In genomic region chr12:55493381-55493780, GRCm38 (mm10) we compare ENCODE assay signal across 7 mouse cellular contexts. TPM values are rescaled to one million over a fixed set of nuclear protein-coding genes. Genes with fewer than 3 reads are reported as not detected.
DNase-seq lines count a peak whose midpoint lies in the region; ATAC-seq and TF ChIP-seq lines count a peak whose summit lies in the region.

No protein-coding gene starts in this region.

- no peaks in the 10 kb centered on the region for H3K27me3 ChIP-seq in megakaryocyte, embryonic 14.5 days (replicated peaks)
- H3K27me3 ChIP-seq in heart, embryonic 12.5 days (replicated peaks): no peaks in the 10 kb centered on the region
- 0 out of 2 replicates have a peak, but pooled peaks cover 6% of the 10 kb centered on the region for H3K27me3 ChIP-seq in liver, embryonic 12.5 days (replicated peaks)
- no peaks in the 10 kb centered on the region for H3K27me3 ChIP-seq in stomach, postnatal 0 days (ENCODE audit: control insufficient read depth, insufficient read depth, low read length)

- H3K27ac ChIP-seq in heart, embryonic 12.5 days (ENCODE audit: poor library complexity, severe bottlenecking): peak overlapping the region; percentile 100; the same call in 1 of the 2 replicates
- no peak overlapping the region for H3K27ac ChIP-seq in liver, embryonic 12.5 days
- peak overlapping the region; percentile 100 for H3K27ac ChIP-seq in stomach, postnatal 0 days (replicated peaks)

- H3K36me3 ChIP-seq in megakaryocyte, embryonic 14.5 days (replicated peaks; ENCODE audit: low read length): peaks cover 32% of the 10 kb centered on the region
- peaks cover 27% of the 10 kb centered on the region for H3K36me3 ChIP-seq in heart, embryonic 12.5 days
- H3K36me3 ChIP-seq in liver, embryonic 12.5 days: peaks cover 23% of the 10 kb centered on the region
- H3K36me3 ChIP-seq in stomach, postnatal 0 days (ENCODE audit: control insufficient read depth, insufficient read depth, low read length): peaks cover 18% of the 10 kb centered on the region

- peak overlapping the region; percentile 91 for H3K4me2 ChIP-seq in heart, embryonic 12.5 days
- H3K4me2 ChIP-seq in liver, embryonic 12.5 days: peak overlapping the region; percentile 96
- H3K4me2 ChIP-seq in stomach, postnatal 0 days (replicated peaks; ENCODE audit: low read depth): peak overlapping the region; percentile 93

- no peak for TF ChIP-seq EP300 in stomach, postnatal 0 days (optimal IDR thresholded peaks at IDR 0.05)

- no peaks in the 10 kb centered on the region for H3K9me3 ChIP-seq in megakaryocyte, embryonic 14.5 days
- H3K9me3 ChIP-seq in heart, embryonic 12.5 days (replicated peaks): no peaks in the 10 kb centered on the region
- no peaks in the 10 kb centered on the region for H3K9me3 ChIP-seq in liver, embryonic 12.5 days (replicated peaks)
- no peaks in the 10 kb centered on the region for H3K9me3 ChIP-seq in stomach, postnatal 0 days (ENCODE audit: control insufficient read depth, low read length)

- peaks cover 65% of the 10 kb centered on the region for H3K4me1 ChIP-seq in megakaryocyte, embryonic 14.5 days
- H3K4me1 ChIP-seq in heart, embryonic 12.5 days (replicated peaks): peaks cover 30% of the 10 kb centered on the region
- peaks cover 38% of the 10 kb centered on the region for H3K4me1 ChIP-seq in liver, embryonic 12.5 days
- H3K4me1 ChIP-seq in stomach, postnatal 0 days (replicated peaks; ENCODE audit: control insufficient read depth, insufficient read depth): peaks cover 6% of the 10 kb centered on the region; the same call in 1 of the 2 replicates

- H3K9ac ChIP-seq in heart, embryonic 12.5 days: peak overlapping the region; percentile 99
- H3K9ac ChIP-seq in liver, embryonic 12.5 days: no peak overlapping the region
- H3K9ac ChIP-seq in stomach, postnatal 0 days (ENCODE audit: low read length): peak overlapping the region; percentile 100; the same call in 1 of the 2 replicates

- H3K4me3 ChIP-seq in megakaryocyte, embryonic 14.5 days (replicated peaks): peak overlapping the region; percentile 97
- peak overlapping the region; percentile 96 for H3K4me3 ChIP-seq in heart, embryonic 12.5 days
- H3K4me3 ChIP-seq in liver, embryonic 12.5 days: peak overlapping the region; percentile 88; the same call in 1 of the 2 replicates
- H3K4me3 ChIP-seq in stomach, postnatal 0 days (ENCODE audit: low read depth, low read length): peak overlapping the region; percentile 97

- intact Hi-C loops in left cerebral cortex, postnatal 10 days (cut with DNase I): loop anchor here (5.0 kb wide), 2 partner anchors 36 to 96 kb away; no protein-coding TSS in a partner anchor

- no peak for DNase-seq in stomach, postnatal 0 days (ENCODE audit: low spot score)
- no peak for DNase-seq in left cerebral cortex, postnatal 10 days (ENCODE audit: extremely low spot score in 1 of 2, low spot score in 2 of 2)

- TF ChIP-seq CTCF in stomach, postnatal 0 days (IDR thresholded peaks at IDR 0.05; ENCODE audit: low read depth): no peak

- ATAC-seq in megakaryocyte, adult 5-6 weeks (ENCODE audit: poor library complexity, severe bottlenecking): no peak
- ATAC-seq in heart, embryonic 12.5 days (ENCODE audit: insufficient number of reproducible peaks, low FRiP score): no peak
- ATAC-seq in liver, embryonic 12.5 days: no peak
- no peak for ATAC-seq in stomach, postnatal 0 days (ENCODE audit: low FRiP score, low TSS enrichment)
- no peak for ATAC-seq in granulocyte monocyte progenitor cell, adult 5-6 weeks (replicated peaks; ENCODE audit: poor library complexity, severe bottlenecking)

- 42% methylated on average over 8 of the region's 8 CpGs for WGBS in heart, embryonic 12.5 days
- WGBS in liver, embryonic 12.5 days (ENCODE audit: insufficient replicate concordance): 59% methylated on average over 8 of the region's 8 CpGs
- 49% methylated on average over 8 of the region's 8 CpGs for WGBS in stomach, postnatal 0 days

RNA-seq across cellular contexts. Expression of gene Nfkbia, which starts 0.9 kb away (rescaled TPM):
- 59.9 and 92.2 TPM in 2 replicates for polyA plus RNA-seq in megakaryocyte, embryonic 14.5 days (2012; ENCODE audit: insufficient read depth, low replicate concordance)
- total RNA-seq in megakaryocyte, adult 5-6 weeks (2015): 55.5 and 84.6 TPM in 2 replicates
- 52.5 and 65.3 TPM in 2 replicates for total RNA-seq in megakaryocyte, adult 5-6 weeks (2017)
- polyA plus RNA-seq in heart, embryonic 12.5 days (2016; fragmentation: Nextera tagmentation; extraction: Ambion mirVana): 38.8 and 45.0 TPM in 2 replicates
- 14.5 and 15.7 TPM in 2 replicates for polyA plus RNA-seq in liver, embryonic 12.5 days (2016; fragmentation: Nextera tagmentation; extraction: Ambion mirVana)
- polyA plus RNA-seq in stomach, postnatal 0 days (2015; fragmentation: Nextera tagmentation; extraction: Ambion mirVana): 110 and 119 TPM in 2 replicates
- 10 to 100 TPM; 27.8 to 37.5 TPM for total RNA-seq in left cerebral cortex, postnatal 10 days (2021)
- 7.5 and 15.3 TPM in 2 replicates for total RNA-seq in granulocyte monocyte progenitor cell, adult 5-6 weeks (2014; fragmentation: Nextera tagmentation)
- total RNA-seq in granulocyte monocyte progenitor cell, adult 5-6 weeks (2017): 65.5 and 75.3 TPM in 2 replicates
